Mouse (Mus musculus): ENCODE measurements around the gene Pdpn. TPM values are rescaled to one million over a fixed set of nuclear protein-coding genes. Genes with fewer than 3 reads are reported as not detected.

Gene Pdpn
- polyA plus RNA-seq, 1 experiment, result 72.1 TPM

DNA sequence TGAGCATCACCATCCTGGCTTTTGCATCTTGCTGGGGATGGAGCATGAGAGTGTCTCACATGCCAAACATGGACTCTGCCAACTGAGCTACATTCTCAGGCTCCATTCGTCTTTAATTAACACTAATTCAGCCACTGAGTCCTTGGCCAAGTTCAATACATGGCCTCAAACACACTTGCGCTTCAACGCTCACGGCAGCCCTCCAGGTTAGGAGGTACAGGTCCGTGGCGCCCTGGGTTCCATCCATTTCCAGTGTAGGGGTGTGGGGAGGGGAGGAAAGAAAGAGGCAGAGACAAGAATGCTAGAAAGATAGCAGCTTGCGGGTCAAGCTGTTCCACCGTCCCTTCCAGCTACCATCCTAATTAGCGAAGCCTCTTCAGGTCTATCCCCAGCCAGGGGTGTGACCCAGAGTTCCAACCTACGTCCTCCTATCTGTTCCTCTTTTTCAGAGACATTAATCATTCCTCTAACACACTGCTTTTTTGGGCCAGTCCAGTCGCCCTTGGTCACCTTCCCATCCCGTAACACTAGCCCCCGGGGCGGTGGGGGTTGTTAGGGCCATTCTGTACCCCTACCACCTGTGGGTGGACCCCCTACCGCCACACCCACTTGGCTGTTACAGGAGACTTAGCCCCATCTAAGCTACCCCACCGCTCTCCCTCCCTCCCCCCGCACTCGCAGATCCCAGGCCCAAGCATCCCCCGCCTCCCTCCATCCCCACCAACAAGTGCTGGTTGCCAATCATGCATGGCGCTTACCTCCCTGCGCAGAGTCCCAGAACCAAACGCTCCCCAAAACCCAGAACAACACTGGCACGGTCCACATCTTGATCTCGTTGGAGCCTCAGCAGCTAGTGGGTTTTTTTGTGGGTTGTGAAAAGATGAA lies 691 bp downstream of the Pdpn start:
- no peak for DNase-seq (ENCODE audit: low spot score)

DNA sequence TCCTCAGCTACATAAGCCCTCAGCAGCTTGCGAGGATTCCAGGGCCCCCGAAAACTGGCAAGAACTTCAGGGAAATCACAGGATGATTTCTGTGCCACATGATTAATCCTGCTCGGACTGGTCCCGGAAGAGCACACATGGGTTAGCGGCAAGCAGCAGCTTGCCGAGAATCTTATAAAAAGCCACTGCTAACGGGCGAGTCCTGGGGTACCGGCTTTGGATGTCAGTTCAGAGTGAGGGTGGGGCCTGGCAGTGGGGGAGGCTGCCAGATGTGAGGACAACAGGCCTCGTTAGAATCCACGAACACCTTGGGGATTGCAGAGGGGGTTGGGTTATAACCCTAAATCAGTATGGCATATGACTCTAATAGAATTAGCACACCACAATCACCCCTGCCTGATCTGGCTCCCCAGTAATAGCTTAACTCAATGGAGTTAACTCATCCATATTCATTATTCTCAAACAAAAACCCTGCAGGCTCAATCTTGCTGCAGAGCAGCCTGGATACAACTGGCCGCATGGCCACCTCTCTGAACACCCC lies 2.3 kb downstream of the Pdpn start:
- DNase-seq (ENCODE audit: low spot score), result no peak

DNA sequence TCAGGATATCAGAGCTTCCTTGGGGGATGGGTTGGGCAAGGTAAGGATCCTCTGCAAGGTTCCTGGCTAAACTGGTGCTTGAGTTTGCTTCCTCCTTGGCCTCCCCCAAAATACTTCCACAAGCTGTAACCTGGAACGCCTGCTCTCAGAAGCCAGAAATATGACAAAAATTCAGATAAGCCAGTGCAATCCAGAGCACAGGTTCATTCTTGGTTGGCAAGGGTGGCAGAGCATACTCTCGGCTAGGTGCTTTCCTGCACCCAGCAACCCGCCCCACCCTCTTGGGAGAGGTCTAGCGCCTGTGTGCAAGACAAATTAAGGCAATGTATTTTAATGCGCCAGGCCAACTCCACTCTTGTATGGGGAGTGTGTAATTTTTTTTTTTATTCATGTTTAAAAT lies 3.2 kb downstream of the Pdpn start:
- DNase-seq (ENCODE audit: low spot score), result no peak

DNA sequence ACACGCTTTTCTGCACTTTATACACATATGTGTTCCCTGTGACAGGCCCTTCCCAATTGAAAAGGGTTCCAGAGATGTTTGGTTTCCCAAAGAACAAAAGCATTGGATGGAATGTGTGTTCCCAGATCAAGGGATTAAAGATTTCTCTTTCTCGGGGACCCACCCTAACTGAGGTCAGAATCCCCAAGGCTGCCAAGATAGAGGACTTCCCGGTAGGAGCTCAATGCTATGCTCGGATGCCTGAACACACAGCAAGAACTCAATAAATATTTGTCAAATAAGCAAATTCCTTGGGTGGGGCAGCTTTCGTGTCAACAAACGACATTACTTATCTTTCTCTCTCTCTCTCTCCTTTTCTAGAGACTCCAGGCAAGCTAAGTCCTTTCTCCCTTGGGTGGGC lies 5.0 kb downstream of the Pdpn start:
- no peak for DNase-seq (ENCODE audit: low spot score)

DNA sequence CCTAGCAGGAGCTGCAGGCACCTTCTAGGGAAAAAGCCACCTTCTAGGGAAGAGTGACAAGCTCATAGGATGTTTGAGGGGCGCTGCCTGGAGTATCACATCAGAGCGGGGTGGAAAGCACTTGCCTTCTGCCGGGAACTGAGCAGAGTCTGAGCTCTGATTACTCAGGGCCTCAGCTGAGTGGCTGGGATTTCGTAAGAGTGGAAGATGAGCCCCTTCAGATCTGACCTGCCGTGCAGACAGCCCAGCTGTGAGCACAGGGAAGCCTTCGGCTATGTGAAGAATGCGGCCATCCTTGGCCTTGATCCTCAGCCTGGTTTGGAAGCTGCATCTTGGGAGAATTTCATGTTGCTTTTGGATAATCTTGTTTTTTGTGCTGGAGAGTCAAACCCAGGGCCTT lies 10.5 kb downstream of the Pdpn start:
- no peak for DNase-seq (ENCODE audit: low spot score)

DNA sequence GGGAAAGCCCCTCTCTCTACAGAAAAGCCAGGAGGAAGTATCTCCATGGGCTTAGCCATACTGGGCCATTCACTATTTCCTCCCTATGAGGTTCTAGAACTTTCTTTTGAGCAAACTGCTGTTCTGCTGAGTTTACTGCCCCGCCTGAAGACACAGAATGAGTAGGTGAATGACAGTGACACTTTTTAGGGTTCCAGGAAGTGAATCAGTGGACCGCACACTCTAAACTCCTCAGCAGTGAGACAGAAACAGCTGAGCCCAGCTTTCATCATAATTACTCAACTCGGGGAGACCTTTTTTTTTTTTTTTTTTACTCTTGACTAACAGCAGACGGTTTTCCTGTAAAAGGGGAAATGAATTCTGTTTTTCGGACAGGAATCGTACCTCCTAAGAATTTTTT lies 10.9 kb downstream of the Pdpn start:
- no peak for DNase-seq (ENCODE audit: low spot score)

DNA sequence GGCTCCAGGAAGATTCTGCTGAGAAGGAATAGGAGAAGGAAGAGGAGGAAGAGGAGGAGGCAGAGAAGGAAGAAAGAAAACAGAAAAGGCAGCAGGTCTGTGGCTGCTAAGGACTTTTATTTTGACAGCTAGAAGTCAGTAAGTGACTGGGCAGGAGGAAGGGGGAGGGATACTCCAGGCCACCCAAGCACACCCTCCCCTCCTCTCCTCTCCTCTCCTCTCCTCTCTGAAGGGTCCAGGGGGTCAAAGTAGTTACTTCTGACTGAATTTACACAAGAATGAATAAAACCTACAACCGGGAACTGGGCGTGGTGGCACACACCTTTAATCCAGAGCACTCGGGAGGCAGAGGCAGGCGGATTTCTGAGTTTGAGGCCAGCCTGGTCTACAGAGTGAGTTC lies 12.3 kb downstream of the Pdpn start:
- no peak for DNase-seq (ENCODE audit: low spot score)

DNA sequence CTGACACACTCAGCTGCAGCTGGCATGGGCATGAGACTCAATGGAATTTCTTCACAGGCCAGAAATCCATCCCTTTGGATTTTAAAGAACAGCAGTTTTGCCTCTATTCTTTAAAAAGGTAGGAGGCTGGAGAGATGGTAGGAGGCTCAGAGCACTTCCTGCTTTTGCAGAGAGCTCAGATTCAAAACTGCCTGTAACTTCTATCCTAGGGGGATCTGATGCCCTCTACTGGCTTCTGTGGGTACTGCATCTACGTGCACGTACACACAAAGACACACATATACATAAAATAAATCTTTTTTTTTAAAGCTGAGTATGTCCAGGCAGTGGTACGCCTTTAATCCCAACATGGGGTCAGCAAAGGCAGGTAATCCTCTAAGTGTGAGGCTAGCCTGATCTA lies 19.2 kb downstream of the Pdpn start:
- no peak for DNase-seq (ENCODE audit: low spot score)

DNA sequence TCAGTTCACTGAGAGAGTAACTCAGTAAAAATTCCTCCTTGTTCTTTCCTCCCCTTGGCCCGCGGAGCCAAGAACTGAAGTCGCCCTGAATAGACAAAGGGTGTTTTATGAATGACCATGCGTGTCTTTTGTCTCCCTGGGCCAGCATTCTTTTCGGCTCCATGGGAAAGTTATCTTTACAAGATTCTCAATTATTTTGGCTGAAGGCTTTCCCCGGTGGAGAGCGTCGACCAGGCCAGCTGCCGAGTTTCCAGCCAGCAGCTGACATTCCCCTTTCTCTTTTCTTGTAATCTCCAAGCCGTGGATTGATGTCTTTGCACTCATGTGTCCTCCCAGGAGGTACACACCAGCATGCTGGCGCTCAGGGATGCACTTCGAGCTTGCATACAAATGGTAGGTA lies 19.7 kb downstream of the Pdpn start:
- DNase-seq (ENCODE audit: low spot score), result no peak

DNA sequence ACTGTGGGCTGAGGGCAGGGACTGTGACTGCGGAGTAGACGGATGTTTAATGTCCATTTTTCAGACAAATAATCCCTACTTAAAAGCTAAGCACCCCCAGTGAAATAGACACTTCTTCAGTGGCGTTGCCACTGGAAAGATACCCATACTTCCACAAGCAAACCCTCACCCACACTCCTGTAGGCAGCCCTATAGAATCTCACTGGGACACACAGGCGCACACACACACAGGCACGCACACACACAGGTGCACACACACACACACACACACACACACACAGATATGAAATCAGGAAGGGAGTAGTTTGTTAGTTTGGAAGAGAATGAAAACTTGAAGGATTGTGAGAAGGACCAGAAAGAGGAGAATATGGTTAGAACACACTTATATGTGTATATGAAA lies 20.3 kb downstream of the Pdpn start:
- DNase-seq (ENCODE audit: low spot score), result no peak

DNA sequence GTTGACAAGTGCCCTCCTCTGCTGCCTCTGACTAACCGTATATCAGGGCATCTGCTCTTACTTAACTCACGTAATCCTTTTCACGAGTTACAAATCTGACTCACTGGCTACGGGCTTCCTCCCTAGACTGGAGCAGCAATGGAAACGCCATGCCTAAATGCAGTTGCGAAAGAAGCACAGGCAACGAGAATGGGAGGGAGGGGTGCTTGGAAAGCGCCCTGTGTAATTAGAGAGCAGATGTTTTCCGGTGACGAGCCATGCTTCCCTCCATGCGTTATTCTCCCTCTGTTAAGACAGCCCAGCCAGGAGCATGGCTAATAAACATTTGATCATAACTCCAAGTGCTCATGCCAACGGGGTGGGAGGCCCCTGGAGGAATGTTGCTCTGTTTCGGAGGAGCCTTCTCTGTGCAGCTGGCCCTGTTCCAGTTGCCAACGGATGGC lies 20.9 kb downstream of the Pdpn start:
- peak; percentile 32 for DNase-seq (ENCODE audit: low spot score)

DNA sequence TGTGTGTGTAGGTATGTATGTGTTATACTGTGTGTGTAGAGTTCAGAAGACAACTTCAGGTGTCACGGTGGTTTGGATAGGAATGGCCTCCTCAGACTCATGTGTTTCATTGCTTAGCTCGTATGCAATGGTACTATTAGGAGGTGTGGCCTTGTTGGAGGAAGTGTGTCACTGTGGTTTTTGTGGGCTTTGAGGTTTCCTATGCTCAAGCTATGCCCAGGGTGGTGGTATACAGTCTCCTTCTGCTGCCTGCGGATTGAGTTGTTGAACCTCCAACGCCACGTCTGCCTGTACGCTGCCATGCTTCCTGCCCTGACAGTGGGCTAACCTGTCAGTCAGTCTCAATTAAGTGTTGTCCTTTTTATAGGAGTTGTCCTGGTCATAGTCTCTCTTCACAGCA lies 22.0 kb downstream of the Pdpn start:
- DNase-seq (ENCODE audit: low spot score), result no peak

DNA sequence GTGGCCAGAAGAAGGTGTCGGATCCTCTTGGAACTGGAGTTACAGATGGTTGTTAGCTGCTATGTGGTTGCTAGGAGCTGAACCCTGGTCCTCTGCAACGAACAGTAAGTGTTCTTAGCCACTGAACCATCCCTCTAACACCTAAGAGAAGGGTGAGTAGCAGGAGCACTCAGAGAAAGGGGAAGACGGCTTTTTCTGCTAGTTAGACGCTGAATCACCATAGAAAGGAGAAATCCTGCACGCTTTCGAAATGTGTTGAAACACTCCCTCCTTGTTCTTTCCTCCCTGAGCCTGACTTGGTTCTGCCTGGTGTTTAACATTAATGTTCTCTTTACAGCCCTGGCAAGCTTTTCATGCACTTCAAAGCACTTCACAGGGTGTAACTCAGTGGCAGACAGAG lies 27.8 kb downstream of the Pdpn start:
- DNase-seq (ENCODE audit: low spot score), result no peak

DNA sequence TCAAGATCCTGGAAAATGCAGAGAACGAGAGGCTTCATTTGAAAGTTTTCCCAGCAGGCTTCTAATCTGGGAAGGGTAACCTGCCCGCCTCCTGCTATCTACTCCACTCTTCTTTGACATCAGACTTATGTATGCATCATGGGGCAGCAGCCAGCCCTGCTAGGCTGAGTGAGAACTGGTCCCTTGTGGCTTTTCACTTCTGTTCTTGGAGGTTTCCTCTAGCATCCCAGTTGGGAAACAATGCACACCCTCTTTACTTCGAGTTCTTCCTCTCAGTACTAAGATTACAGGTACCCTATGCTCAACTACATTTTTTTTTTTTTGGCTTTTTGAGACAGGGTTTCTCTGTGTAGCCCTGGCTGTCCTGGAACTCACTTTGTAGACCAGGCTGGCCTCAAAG lies 28.5 kb downstream of the Pdpn start:
- DNase-seq (ENCODE audit: low spot score), result no peak

DNA sequence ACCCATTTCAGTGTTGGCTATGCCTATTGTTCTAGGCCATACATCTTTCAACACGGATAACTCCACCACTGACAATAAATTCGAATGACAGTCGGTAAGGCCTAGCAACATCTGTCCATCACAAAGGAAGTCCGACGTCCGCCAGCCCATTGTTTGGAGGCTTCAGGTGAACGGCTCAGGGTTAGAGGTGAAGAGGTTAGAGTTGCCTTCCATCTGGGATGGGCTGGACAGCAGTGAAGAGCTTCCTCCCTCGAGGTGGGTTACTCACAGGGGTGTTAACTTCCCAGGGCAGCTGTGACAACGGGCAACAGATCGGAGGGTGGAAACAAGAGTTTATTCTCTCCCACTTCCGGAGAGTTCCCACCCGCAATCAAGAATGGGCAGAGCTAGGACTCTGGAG lies 36.7 kb downstream of the Pdpn start:
- DNase-seq (ENCODE audit: low spot score), result no peak

DNA sequence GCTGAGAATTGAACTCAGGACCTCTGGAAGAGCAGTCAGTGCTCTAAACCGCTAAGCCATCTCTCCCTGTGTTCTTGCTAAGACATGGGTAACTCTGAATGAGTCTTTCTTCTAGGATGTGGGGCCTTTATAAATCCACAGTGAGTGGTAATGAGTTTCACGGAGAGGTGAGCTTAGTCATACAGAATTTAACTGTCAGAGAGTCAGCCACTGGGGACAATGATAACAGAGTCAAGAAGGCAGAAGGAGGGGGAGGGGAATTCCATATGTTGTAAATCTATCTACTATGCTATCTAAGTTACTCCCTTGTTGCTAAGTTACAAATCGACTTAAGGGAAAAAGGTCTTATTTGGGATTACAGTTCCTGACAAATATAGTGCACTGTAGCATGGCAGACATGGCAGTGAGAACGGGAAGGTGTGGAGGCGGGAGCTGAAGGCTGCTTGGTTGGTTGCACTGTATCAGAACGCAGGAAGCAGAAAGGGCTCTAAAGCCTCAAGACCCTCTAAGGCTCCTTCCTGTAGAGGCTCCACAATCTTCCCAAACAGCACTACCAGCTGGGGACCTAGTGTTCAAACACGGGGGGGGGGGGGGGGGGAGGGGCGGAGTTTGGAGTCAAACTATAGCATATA lies 39.5 kb downstream of the Pdpn start:
- DNase-seq (ENCODE audit: low spot score), result no peak

DNA sequence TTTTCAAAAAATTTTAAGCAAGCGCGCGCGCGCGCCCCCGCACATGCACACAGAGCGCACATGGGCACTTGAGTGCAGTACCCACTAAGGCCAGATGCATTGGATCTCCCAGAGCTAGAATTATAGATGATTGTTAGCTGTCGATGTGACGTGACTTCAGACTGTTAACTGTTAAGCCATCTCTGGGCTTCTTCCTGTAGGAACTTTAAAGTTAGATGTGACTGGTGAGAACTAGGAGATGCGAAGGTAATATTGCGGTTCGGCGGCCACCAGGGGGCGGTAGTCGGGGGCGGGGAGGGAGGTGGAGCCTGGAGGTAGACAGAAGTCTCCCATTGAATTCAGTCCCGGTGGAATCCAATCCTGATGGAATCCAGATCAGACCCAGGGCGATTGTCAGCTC lies 40.8 kb downstream of the Pdpn start:
- peak; percentile 54 for DNase-seq (ENCODE audit: low spot score)

DNA sequence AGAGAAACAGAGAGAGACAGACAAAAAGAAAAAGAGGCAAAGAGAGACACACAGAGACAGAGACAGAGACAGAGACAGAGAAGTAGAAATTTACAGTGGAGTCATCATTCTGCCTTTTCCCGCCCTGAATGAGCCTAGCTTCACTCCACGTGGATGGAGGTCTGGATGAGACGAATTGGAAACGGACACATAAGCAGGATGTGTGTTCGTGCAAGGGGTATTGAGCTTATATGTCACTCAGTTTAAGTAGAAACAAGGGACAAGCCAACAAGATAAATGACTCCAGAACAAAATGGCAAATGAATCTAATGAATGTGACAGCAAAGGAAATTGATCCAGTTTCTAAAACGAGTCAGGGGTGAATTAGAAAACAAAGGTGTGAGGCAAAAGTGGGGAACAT lies 41.4 kb downstream of the Pdpn start:
- DNase-seq (ENCODE audit: low spot score), result no peak

DNA sequence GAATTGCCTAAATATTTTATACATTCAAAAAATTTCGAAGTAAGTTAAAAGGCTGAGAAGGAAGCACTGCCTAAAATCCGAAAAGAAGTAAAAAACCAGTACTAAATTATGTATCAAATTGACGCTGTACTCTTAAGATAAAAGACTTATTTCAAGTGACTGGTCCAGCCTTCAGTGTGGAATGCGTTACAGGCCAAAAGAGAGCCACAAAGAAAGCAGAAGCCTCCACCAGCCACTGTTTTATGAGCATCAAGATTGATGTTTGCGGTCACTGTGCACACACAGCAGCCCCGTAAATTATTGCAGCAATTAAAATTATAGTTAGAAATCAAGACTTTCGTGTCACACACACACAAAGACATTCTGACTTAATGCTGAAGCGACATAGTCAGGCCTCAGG lies 43.8 kb downstream of the Pdpn start:
- no peak for DNase-seq (ENCODE audit: low spot score)

DNA sequence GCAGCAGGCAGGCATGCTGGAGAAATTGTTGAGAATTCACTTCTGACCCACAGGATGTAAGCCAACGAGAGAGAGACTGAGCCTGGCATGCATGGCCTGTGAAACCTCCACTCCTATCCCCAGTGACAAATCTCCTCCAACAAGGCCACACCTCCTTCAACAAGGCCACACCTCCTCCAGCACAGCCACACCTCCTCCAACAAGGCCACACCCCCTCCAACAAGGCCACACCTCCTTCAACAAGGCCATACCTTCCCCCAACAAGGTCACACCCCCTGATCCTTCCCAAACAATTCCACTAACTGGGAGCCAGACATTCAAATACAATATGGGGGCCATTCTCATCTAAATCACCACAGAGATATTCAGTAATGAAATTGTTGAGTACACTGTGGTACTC lies 46.0 kb downstream of the Pdpn start:
- DNase-seq (ENCODE audit: low spot score), result no peak

DNA sequence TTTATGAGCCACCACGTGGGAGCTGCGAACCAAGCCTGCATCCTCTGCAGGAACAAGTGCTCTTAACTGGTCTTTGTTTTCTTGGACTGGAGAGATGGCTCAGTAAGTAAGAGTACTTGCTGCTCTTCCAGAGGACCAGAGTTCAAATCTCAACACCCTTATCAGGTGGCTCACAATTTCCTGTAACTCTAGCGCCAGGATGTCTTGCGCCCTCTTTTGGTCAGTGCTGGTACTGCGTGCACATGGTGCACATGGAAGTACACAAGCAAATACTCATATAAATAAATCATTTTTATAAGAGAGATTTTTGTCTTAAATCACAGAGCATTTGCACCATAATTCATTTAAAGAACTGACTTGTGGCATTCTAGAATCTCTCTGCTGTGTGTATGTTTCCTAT lies 51.3 kb downstream of the Pdpn start:
- DNase-seq (ENCODE audit: low spot score), result no peak

DNA sequence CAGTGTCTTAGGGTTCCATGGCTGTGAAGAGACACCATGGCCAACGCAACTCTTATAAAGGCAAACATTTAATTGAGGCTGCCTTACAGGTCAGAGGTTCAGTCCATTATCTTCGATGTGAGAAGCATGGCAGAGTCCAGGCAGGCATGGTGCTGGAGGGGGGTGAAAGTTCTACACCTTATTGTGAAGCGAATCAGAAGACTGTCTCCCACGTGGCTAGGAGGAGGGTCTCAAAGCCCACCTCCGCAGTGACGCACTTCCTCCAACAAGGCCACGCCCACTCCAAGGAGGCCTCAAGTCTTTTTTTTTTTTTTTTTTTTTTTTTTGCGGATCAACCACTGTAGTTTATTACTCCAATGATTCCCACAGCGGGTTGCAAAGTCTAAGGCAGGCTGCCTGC lies 58.1 kb downstream of the Pdpn start:
- DNase-seq (ENCODE audit: low spot score), result no peak

DNA sequence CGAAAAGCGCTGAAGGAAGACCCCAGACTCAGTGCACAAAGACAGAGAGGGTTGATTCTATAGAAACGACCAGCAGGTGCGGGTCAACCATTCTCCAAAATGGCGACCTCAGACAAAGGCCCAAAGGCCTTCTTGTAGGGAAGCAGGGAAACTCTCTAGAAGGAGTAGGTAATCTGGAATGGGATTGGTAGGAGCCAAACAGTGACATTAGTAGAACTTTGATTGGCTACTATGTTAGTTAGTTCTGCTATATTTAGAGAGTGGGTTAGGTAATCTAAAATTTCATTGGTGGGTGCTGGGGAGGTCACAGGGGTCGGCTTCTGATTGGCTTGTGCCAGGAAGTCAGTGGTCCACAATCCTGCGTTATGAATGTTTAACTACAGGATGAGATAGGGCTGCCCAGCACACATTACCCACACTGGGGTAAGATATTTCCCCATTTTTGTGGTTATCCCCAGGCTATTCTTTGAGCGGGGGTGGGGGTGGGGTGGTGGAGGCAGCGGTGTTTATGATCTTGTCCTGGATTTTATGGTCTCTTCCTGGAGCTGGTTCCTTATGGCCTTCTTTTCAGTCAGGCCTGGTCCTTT lies 59.7 kb downstream of the Pdpn start:
- DNase-seq (ENCODE audit: low spot score), result no peak

Measured in urinary bladder, adult 2 months (tissue).